Mouse (Mus musculus): Measurements from ENCODE around the gene Cmtm1.

DNA sequence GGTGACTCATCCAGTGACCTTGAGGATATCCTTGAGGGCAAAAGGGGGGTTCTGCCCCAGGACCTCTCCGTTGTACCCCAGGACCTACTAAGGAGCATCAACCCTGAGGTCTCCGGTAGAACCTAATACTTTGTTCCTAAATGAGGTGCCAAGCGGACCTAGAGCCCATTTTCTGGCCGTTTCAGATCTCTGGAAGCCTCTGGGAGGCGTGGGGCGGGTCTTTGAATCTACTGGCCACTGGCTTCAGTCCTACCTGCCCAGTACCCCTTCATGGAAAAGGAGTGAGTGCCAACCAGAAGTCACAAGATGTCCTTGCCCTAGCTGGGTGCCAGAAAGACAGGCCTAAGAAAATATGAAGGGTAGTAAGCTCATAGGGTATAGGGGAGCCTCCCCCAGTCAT, 31.7 kb upstream of the Cmtm1 start:
- TF ChIP-seq MXI1 (IDR thresholded peaks at IDR 0.05; ENCODE audit: low read depth, low read length) (no peak), CTCF (conservative IDR thresholded peaks at IDR 0.05 in 1 of 2, IDR thresholded peaks at IDR 0.05 in 1 of 2; ENCODE audit: low read depth in 2 of 2, low read length in 2 of 2) (no peak), NELFE (IDR thresholded peaks at IDR 0.05; ENCODE audit: low read depth, low read length) (no peak)
